Mouse (Mus musculus) bone marrow macrophage, adult 2 months (primary cell): ENCODE measurements at regions not wholly inside any gene's neighbourhood (a gene's known extent, or its start where the extent isn't known, plus 50 kb on each side); places are given as distances from the start of the nearest gene placed in this dataset.
A peak's percentile ranks its signal among the peaks of the same experiment; 100 is the strongest.

Experiments
- H3K27ac ChIP-seq: 2 replicates; pipeline ENCODE4 v1.5.1; 2012; ENCODE audit warnings: low read depth, low read length; ENCODE audit not compliant: insufficient read depth
- H3K4me1 ChIP-seq: 2 replicates; pipeline ENCODE4 v1.6.1; 2012; ENCODE audit warnings: low read length; ENCODE audit not compliant: control insufficient read depth, insufficient read depth
- H3K4me3 ChIP-seq: 2 replicates; pipeline ENCODE4 v1.5.1; 2012; ENCODE audit warnings: mild to moderate bottlenecking, low read length, moderate library complexity; ENCODE audit not compliant: insufficient read depth
- CTCF ChIP-seq: IDR thresholded peaks from 2 replicates; pipeline ENCODE4 v1.5.1; 2012; ENCODE audit warnings: low read depth, mild to moderate bottlenecking, low read length, moderate library complexity
- POLR2A ChIP-seq: IDR thresholded peaks from 2 replicates; pipeline ENCODE4 v1.6.1; 2012; ENCODE audit warnings: mild to moderate bottlenecking, low read depth, low read length, borderline replicate concordance

DNA sequence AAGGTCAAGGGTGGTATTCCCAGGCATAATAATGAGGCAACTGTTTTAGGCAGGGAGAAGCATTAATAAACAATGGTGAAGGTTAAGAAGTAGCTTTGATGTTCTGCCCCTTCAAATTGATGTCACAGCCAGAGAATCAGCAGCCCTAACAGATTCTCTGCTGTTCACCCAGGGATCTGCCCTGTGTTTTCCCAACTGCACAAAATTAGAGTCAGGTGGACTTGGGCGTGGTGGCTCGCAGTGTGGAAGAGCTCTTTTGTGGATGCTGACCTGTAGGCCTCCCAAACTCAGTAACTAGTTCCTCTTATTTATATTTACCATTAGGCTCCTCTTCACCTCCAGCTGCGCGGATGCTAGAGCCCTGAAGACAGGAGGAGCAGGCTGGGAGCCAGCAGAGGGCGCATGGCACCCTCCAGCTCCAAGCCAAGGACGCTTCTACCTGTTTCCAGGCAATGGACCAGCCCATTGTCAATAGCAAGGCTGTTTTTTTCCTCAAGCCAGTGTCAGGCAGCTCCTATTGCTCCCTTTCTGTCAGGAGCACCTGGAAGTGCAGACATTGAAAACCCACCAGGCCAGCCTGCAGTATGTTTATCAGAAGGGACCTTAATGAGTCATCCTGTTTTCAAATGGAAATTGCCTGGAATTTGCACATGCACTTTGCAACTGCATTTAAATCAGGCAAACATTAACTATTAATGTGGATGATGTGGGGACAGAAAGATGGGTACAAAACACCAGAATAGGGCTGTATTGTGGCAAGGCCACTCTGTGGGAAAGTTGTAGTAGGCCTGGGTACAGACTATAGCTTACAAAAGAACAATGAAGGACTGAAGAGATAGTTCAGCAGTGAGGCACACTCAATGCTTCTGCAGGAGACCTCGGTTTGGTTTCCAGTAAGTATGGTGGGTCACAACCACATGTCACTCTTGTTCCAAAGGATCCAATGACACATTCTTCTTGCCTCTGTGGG lies 328.4 kb downstream of the Bckdhb start:
- Histone ChIP-seq H3K4me3 (no peak overlapping the region), H3K4me1 (no peaks in the 10 kb centered on the region), H3K27ac (no peak overlapping the region)
- 0 out of 2 replicates have a peak, but pooled peaks have one; percentile 10 for TF ChIP-seq CTCF
- no peak for TF ChIP-seq POLR2A

DNA sequence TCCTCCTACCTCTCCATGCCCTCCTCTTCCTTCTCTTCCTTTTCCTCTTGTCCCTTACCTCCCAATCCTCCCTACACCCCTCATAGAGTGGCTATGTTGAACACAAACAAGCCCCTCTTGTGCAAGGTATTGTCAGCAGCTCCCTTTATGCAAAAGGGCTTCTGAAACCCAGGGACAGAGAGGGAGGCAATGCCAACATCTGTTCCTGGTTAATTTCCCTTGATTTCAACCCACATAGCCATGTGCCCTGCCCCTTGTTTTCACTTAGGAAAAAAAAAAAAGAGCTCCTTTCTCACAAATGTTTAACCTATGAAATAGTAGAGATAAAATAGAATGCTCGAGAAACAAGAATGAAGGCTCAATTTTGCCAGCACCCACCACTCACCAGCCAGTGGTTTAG lies 333.5 kb downstream of the Bckdhb start:
- no peak overlapping the region for H3K27ac ChIP-seq
- TF ChIP-seq CTCF, result no peak
- TF ChIP-seq POLR2A, result no peak
- H3K4me3 ChIP-seq, result no peak overlapping the region
- H3K4me1 ChIP-seq, result no peaks in the 10 kb centered on the region

DNA sequence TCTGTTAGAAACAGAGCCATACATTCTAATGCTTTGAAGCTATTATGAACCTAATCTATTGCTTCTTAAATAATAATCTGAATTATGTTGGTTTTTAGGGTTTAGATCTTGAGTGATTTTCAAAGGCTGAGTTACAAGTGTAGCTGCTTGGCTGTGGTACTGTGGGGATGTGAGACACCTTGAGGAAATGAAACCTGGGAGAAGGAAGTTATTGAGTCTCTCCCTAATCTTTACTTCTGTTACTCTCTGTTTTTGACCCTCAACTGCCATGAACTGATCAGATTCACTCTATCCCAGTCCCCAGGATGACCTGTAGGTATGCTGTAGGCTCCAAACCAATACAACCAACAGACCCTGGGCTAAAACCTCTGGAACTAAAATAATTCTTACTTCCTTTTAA lies 334.8 kb downstream of the Bckdhb start:
- TF ChIP-seq CTCF (no peak), POLR2A (no peak)
- Histone ChIP-seq H3K4me1 (no peaks in the 10 kb centered on the region), H3K4me3 (no peak overlapping the region), H3K27ac (no peak overlapping the region)

DNA sequence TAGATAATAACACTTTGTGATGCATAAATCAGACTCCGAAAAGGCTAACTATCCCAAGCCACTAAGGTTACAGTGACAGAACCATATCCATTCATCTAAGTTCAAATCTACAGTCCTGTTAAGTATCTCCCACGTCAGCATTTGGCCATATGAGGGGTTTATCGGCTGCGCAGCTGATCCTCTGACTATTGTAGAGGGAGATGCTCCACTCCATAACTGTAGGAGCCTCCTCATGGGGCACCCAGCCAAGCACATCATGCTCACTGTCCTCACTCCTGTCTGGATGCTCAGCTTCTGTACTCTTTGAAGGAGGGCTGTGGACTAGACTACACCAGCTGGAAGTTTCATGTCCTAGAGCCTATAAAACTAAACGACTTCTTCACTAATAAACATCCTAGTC lies 337.2 kb downstream of the Bckdhb start:
- TF ChIP-seq POLR2A (no peak), CTCF (no peak)
- Histone ChIP-seq H3K4me3 (no peak overlapping the region), H3K4me1 (no peaks in the 10 kb centered on the region)

DNA sequence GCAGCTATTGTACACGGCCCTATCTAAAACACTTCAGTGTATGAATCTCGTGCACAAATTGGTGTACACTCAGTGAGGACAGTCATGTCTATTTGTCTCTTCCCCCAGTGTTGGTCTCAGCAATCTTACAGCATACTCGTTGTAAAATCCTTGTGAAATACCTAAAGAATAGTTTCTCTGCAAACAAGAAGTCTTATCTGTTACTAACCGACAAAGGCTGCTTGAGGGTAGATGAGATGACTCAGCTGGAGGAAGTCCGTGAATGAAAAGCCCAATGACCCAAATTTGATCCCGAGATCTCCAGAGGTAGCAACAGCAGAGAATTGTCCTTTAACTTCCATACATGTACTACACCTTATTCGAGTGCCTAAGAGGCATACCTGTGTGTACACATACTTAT lies 342.0 kb downstream of the Bckdhb start:
- TF ChIP-seq POLR2A, result no peak
- TF ChIP-seq CTCF, result no peak
- Histone ChIP-seq H3K4me1 (no peaks in the 10 kb centered on the region), H3K4me3 (no peak overlapping the region), H3K27ac (no peak overlapping the region)

More for the DNA sequence above, 337.2 kb downstream of the Bckdhb start:
- H3K27ac ChIP-seq, result no peak overlapping the region

DNA sequence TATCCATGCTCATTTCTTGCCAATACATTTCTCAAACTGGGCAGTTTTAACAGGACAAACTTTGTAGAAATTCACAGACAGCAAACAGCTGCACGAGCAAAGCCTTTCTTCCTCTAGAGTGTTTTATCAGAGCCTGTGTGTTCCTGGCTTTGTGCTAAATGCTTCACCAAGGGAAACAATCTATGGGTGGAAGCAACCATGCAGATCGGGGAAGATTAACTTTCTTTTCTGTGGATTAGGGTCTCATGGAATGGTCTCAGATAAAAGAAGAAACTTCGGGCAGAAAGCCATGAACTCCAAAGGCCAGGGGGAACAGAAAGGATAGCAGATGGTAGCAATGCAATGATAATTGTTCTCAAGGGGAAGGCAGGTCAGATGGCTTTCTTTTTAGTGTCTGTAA lies 349.7 kb downstream of the Bckdhb start:
- Histone ChIP-seq H3K4me3 (no peak overlapping the region), H3K27ac (no peak overlapping the region), H3K4me1 (no peaks in the 10 kb centered on the region)
- TF ChIP-seq POLR2A (no peak), CTCF (no peak)

DNA sequence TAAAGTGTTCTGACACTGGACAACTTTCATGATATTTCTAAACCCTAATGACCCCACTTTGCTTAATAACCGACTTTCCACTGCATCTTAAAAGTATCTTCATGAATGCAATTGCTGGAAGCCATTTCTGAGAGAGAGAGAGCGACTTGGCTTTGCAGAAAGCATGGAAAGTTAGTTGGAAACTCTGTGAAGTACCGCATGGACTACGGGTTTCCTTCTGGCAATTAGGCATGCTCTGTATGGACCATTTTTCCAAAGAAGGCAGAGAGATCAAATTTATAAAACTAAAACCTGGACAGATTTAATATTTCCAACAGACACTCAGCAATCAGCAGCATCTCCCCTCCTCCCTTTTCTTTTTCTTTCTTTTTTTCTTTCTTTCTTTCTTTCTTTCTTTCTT lies 353.4 kb downstream of the Bckdhb start:
- no peak overlapping the region for H3K27ac ChIP-seq
- no peak for TF ChIP-seq POLR2A
- TF ChIP-seq CTCF, result no peak
- no peaks in the 10 kb centered on the region for H3K4me1 ChIP-seq
- H3K4me3 ChIP-seq, result no peak overlapping the region

DNA sequence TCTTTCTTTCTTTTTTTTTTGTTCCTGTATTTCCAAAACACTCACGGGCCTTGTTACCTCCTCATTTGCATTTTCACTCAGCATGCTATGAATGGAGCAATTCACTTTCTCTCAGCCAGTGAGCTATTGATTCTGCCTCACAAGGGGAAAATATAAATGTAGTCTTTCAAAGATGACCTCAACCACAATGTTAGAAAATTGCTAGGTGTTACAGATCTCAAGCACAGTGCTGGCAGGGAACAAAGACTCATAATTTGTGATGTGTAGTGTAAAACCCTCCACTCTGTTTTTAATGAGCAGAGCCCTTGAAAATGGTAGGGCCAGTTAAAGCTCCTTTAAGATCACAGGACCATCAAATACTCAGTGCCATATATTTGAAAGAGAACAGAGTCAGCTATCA lies 353.8 kb downstream of the Bckdhb start:
- no peak overlapping the region for H3K27ac ChIP-seq
- H3K4me1 ChIP-seq, result no peaks in the 10 kb centered on the region
- no peak for TF ChIP-seq CTCF
- TF ChIP-seq POLR2A, result no peak
- H3K4me3 ChIP-seq, result no peak overlapping the region

DNA sequence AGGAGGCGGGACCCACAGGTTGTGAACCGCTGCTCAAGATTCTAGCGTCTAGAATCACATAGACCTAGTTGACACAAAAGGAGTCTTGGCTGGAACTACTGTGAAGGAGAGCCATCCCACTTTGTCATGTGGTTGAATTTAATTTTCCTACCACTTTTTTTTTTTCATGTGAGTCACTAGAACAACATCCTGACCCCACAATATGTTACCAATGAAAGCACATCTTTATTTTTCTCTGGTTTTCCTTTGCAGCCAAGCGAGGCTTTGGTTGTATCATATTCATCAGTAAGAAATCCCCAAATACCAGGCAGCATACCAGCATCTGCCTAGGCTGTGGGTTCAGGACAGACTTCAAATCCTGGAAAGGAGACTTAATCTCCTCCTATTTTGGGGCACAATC lies 356.0 kb downstream of the Bckdhb start:
- Histone ChIP-seq H3K27ac (no peak overlapping the region), H3K4me3 (no peak overlapping the region), H3K4me1 (no peaks in the 10 kb centered on the region)
- TF ChIP-seq CTCF, result no peak
- no peak for TF ChIP-seq POLR2A

DNA sequence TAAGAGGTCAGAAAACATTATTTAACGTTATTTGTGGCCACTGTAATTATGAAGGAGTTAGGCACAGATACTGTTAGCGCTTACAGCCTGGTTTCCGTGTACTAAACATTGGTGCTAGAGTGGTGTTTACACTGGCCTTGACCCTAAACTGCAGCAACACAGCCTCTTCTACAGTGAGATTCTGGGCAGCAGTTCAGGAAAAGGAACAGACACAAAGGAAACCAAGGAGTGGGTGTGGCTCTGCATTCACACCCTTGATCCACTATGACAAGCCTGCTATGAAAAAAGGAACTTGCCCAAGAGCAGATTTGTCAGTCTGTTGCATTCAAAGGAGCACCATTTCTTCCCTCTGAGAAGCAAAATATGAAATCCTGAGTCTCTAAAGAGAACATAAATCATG lies 356.7 kb downstream of the Bckdhb start:
- Histone ChIP-seq H3K4me3 (no peak overlapping the region), H3K4me1 (no peaks in the 10 kb centered on the region), H3K27ac (no peak overlapping the region)
- no peak for TF ChIP-seq POLR2A
